Mouse (Mus musculus): ENCODE data around the gene Armt1. TPM values are rescaled to one million over a fixed set of nuclear protein-coding genes. Genes with fewer than 3 reads are reported as not detected.
A peak's percentile ranks its signal among the peaks of the same experiment; 100 is the strongest.

Gene Armt1
- polyA plus RNA-seq, 1 experiment from 2014 or later: 19.5 TPM

GRCm38 (mm10) chr10:4473591-4473993 is 41.3 kb downstream of the Armt1 start:
- WGBS: 53% methylated on average over 11 of the region's 11 CpGs
- peak; percentile 94 for ATAC-seq (ENCODE audit: low read depth)
- H3K27me3 ChIP-seq (ENCODE audit: control insufficient read depth, insufficient read depth, low read depth, low read length): no peaks in the 10 kb centered on the region
- peak overlapping the region; percentile 18; the same call in 1 of the 2 replicates for H3K4me2 ChIP-seq (ENCODE audit: low read depth, low read length)
- H3K4me3 ChIP-seq (ENCODE audit: low read length): no peak overlapping the region
- no peak overlapping the region for H3K27ac ChIP-seq (ENCODE audit: low read length)
- H3K9me3 ChIP-seq (ENCODE audit: control insufficient read depth, low read length): no peaks in the 10 kb centered on the region
- H3K36me3 ChIP-seq (ENCODE audit: control insufficient read depth, insufficient read depth, low read length): no peaks in the 10 kb centered on the region
- H3K4me1 ChIP-seq (replicated peaks; ENCODE audit: control insufficient read depth, insufficient read depth, low read length): no peaks in the 10 kb centered on the region
- no peak overlapping the region for H3K9ac ChIP-seq (ENCODE audit: low read length)

GRCm38 (mm10) chr10:4475431-4475830 is 43.2 kb downstream of the Armt1 start:
- Histone ChIP-seq H3K4me3 (ENCODE audit: low read length) (no peak overlapping the region), H3K9me3 (ENCODE audit: control insufficient read depth, low read length) (no peaks in the 10 kb centered on the region), H3K36me3 (ENCODE audit: control insufficient read depth, insufficient read depth, low read length) (no peaks in the 10 kb centered on the region), H3K9ac (ENCODE audit: low read length) (no peak overlapping the region), H3K4me2 (ENCODE audit: low read depth, low read length) (no peak overlapping the region), H3K27ac (ENCODE audit: low read length) (no peak overlapping the region), H3K4me1 (replicated peaks; ENCODE audit: control insufficient read depth, insufficient read depth, low read length) (no peaks in the 10 kb centered on the region), H3K27me3 (ENCODE audit: control insufficient read depth, insufficient read depth, low read depth, low read length) (no peaks in the 10 kb centered on the region)
- no peak for ATAC-seq (ENCODE audit: low read depth)
- WGBS: 68% methylated on average over 3 of the region's 3 CpGs

- Histone ChIP-seq H3K4me1 (replicated peaks; ENCODE audit: control insufficient read depth, insufficient read depth, low read length) (no peaks in the 10 kb centered on the region), H3K4me2 (ENCODE audit: low read depth, low read length) (no peak overlapping the region), H3K4me3 (ENCODE audit: low read length) (no peak overlapping the region), H3K27me3 (ENCODE audit: control insufficient read depth, insufficient read depth, low read depth, low read length) (no peaks in the 10 kb centered on the region), H3K9me3 (ENCODE audit: control insufficient read depth, low read length) (no peaks in the 10 kb centered on the region), H3K9ac (ENCODE audit: low read length) (no peak overlapping the region), H3K36me3 (ENCODE audit: control insufficient read depth, insufficient read depth, low read length) (no peaks in the 10 kb centered on the region), H3K27ac (ENCODE audit: low read length) (no peak overlapping the region)
- no peak for ATAC-seq (ENCODE audit: low read depth)
- 75% methylated on average over 5 of the region's 5 CpGs for WGBS
Measured at GRCm38 (mm10) chr10:4476604-4477003, 44.3 kb downstream of the Armt1 start.

DNA sequence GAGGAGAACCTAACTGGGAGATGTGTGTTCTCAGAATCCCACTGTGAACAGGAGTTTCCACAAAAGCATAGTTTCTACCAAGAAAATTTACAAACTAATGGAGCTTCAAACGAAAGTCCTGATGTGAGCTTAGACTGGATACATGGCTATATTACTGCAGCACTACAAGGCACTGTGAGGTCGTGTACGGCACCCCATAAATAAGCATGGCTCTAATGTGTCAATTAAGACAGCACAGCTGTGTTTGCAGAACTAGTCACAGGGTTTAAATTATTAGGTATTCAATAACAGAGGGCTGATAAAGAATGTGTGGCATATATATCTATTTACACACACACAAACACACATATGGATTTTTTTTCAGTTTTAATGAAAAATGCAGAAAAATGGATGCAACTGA is 48.7 kb downstream of the Armt1 start:
- no peak overlapping the region for H3K4me2 ChIP-seq (ENCODE audit: low read depth, low read length)
- no peak overlapping the region for H3K9ac ChIP-seq (ENCODE audit: low read length)
- H3K4me3 ChIP-seq (ENCODE audit: low read length): no peak overlapping the region
- no peaks in the 10 kb centered on the region for H3K27me3 ChIP-seq (ENCODE audit: control insufficient read depth, insufficient read depth, low read depth, low read length)
- 51% methylated on average over 3 of the region's 3 CpGs for WGBS
- H3K4me1 ChIP-seq (replicated peaks; ENCODE audit: control insufficient read depth, insufficient read depth, low read length): no peaks in the 10 kb centered on the region
- no peaks in the 10 kb centered on the region for H3K36me3 ChIP-seq (ENCODE audit: control insufficient read depth, insufficient read depth, low read length)
- ATAC-seq (ENCODE audit: low read depth): 0 out of 2 replicates have a peak, but pooled peaks have one; percentile 51
- no peak overlapping the region for H3K27ac ChIP-seq (ENCODE audit: low read length)
- no peaks in the 10 kb centered on the region for H3K9me3 ChIP-seq (ENCODE audit: control insufficient read depth, low read length)

GRCm38 (mm10) chr10:4481695-4482094 is 49.4 kb downstream of the Armt1 start:
- no peaks in the 10 kb centered on the region for H3K36me3 ChIP-seq (ENCODE audit: control insufficient read depth, insufficient read depth, low read length)

GRCm38 (mm10) chr10:4482355-4482754 is 50.1 kb downstream of the Armt1 start, which contains the start of gene Ccdc170:
Gene Ccdc170, plus strand, starts transcription at chr10:4482502.
- H3K4me1 ChIP-seq (replicated peaks; ENCODE audit: control insufficient read depth, insufficient read depth, low read length): no peaks in the 10 kb centered on the region
- H3K27ac ChIP-seq (ENCODE audit: low read length): no peak within 1 kb of the TSS
- H3K9me3 ChIP-seq (ENCODE audit: control insufficient read depth, low read length): no peaks in the 10 kb centered on the region
- no peaks in the 10 kb centered on the region for H3K27me3 ChIP-seq (ENCODE audit: control insufficient read depth, insufficient read depth, low read depth, low read length)
- no peak within 1 kb of the TSS for H3K4me3 ChIP-seq (ENCODE audit: low read length)
- no peaks in the 10 kb centered on the region for H3K36me3 ChIP-seq (ENCODE audit: control insufficient read depth, insufficient read depth, low read length)
- ATAC-seq (ENCODE audit: low read depth): no peak
- H3K4me2 ChIP-seq (ENCODE audit: low read depth, low read length): no peak within 1 kb of the TSS
- WGBS: 38% methylated on average over 11 of the region's 11 CpGs
- no peak within 1 kb of the TSS for H3K9ac ChIP-seq (ENCODE audit: low read length)

More at GRCm38 (mm10) chr10:4481695-4482094, 49.4 kb downstream of the Armt1 start:
- no peak for ATAC-seq (ENCODE audit: low read depth)
- H3K4me1 ChIP-seq (replicated peaks; ENCODE audit: control insufficient read depth, insufficient read depth, low read length): no peaks in the 10 kb centered on the region
- H3K27me3 ChIP-seq (ENCODE audit: control insufficient read depth, insufficient read depth, low read depth, low read length): no peaks in the 10 kb centered on the region
- no peak overlapping the region for H3K4me2 ChIP-seq (ENCODE audit: low read depth, low read length)
- H3K27ac ChIP-seq (ENCODE audit: low read length): no peak overlapping the region
- 75% methylated on average over 8 of the region's 8 CpGs for WGBS
- H3K4me3 ChIP-seq (ENCODE audit: low read length): no peak overlapping the region
- no peaks in the 10 kb centered on the region for H3K9me3 ChIP-seq (ENCODE audit: control insufficient read depth, low read length)
- H3K9ac ChIP-seq (ENCODE audit: low read length): no peak overlapping the region

DNA sequence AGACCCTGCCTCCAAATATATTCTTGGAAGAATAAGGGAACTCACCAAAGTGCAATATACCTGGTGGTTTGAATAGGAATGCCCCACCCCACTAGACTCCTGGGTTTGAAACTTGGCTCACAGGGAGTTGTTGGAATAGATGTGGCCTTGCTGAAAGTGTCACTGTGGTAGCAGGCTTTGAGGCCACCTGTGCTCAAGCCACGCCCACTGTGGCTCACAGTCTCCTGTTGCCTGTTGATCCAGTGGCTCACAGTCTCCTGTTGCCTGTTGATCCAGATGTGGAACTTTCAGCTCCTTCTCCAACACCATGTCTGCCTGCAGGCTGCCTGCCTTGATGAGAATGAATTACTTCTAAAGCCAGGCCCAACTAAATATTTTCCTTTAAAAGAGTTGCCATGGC is 51.6 kb downstream of the Armt1 start:
- no peaks in the 10 kb centered on the region for H3K4me1 ChIP-seq (replicated peaks; ENCODE audit: control insufficient read depth, insufficient read depth, low read length)
- no peak overlapping the region for H3K9ac ChIP-seq (ENCODE audit: low read length)
- ATAC-seq (ENCODE audit: low read depth): no peak
- no peak overlapping the region for H3K27ac ChIP-seq (ENCODE audit: low read length)
- WGBS: 74% methylated on average over 1 of the region's 1 CpGs
- no peaks in the 10 kb centered on the region for H3K9me3 ChIP-seq (ENCODE audit: control insufficient read depth, low read length)
- no peaks in the 10 kb centered on the region for H3K36me3 ChIP-seq (ENCODE audit: control insufficient read depth, insufficient read depth, low read length)
- H3K4me3 ChIP-seq (ENCODE audit: low read length): no peak overlapping the region
- H3K4me2 ChIP-seq (ENCODE audit: low read depth, low read length): no peak overlapping the region
- H3K27me3 ChIP-seq (ENCODE audit: control insufficient read depth, insufficient read depth, low read depth, low read length): no peaks in the 10 kb centered on the region

GRCm38 (mm10) chr10:4484986-4485385 is 52.7 kb downstream of the Armt1 start:
- Histone ChIP-seq H3K27me3 (ENCODE audit: control insufficient read depth, insufficient read depth, low read depth, low read length) (no peaks in the 10 kb centered on the region), H3K9me3 (ENCODE audit: control insufficient read depth, low read length) (no peaks in the 10 kb centered on the region)
- WGBS: 65% methylated on average over 9 of the region's 9 CpGs

DNA sequence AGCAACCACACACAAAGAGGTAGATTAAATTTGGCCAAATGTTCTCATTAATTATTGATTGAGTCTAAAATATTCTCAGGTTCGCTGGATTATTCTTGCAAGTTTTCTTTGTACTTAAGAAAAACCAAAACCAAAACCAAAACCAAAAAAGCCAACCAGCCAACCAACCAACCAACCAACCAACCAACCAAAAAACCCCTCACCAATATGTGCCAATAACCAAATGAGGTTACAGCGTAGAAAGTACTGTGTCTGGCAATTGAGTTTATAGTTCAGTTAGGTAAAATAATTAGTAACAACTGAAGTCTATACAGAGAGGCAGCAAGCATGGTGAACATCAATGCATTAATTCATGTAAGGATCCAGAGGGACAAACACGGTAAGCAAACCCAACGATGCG is 57.6 kb downstream of the Armt1 start:
- 77% methylated on average over 5 of the region's 5 CpGs for WGBS
- no peak overlapping the region for H3K4me2 ChIP-seq (ENCODE audit: low read depth, low read length)
- no peaks in the 10 kb centered on the region for H3K36me3 ChIP-seq (ENCODE audit: control insufficient read depth, insufficient read depth, low read length)
- H3K27ac ChIP-seq (ENCODE audit: low read length): no peak overlapping the region
- no peak overlapping the region for H3K4me3 ChIP-seq (ENCODE audit: low read length)
- ATAC-seq (ENCODE audit: low read depth): no peak
- H3K27me3 ChIP-seq (ENCODE audit: control insufficient read depth, insufficient read depth, low read depth, low read length): no peaks in the 10 kb centered on the region
- H3K9ac ChIP-seq (ENCODE audit: low read length): no peak overlapping the region
- no peaks in the 10 kb centered on the region for H3K4me1 ChIP-seq (replicated peaks; ENCODE audit: control insufficient read depth, insufficient read depth, low read length)
- H3K9me3 ChIP-seq (ENCODE audit: control insufficient read depth, low read length): no peaks in the 10 kb centered on the region

More at GRCm38 (mm10) chr10:4484986-4485385, 52.7 kb downstream of the Armt1 start:
- no peaks in the 10 kb centered on the region for H3K4me1 ChIP-seq (replicated peaks; ENCODE audit: control insufficient read depth, insufficient read depth, low read length)
- no peak overlapping the region for H3K4me2 ChIP-seq (ENCODE audit: low read depth, low read length)
- H3K36me3 ChIP-seq (ENCODE audit: control insufficient read depth, insufficient read depth, low read length): no peaks in the 10 kb centered on the region
- no peak for ATAC-seq (ENCODE audit: low read depth)
- no peak overlapping the region for H3K9ac ChIP-seq (ENCODE audit: low read length)
- H3K27ac ChIP-seq (ENCODE audit: low read length): no peak overlapping the region
- H3K4me3 ChIP-seq (ENCODE audit: low read length): no peak overlapping the region

- no peak for ATAC-seq (ENCODE audit: low read depth)
- Histone ChIP-seq H3K27me3 (ENCODE audit: control insufficient read depth, insufficient read depth, low read depth, low read length) (no peaks in the 10 kb centered on the region), H3K36me3 (ENCODE audit: control insufficient read depth, insufficient read depth, low read length) (no peaks in the 10 kb centered on the region), H3K27ac (ENCODE audit: low read length) (no peak overlapping the region), H3K9me3 (ENCODE audit: control insufficient read depth, low read length) (no peaks in the 10 kb centered on the region), H3K4me2 (ENCODE audit: low read depth, low read length) (no peak overlapping the region), H3K9ac (ENCODE audit: low read length) (no peak overlapping the region), H3K4me3 (ENCODE audit: low read length) (no peak overlapping the region), H3K4me1 (replicated peaks; ENCODE audit: control insufficient read depth, insufficient read depth, low read length) (no peaks in the 10 kb centered on the region)
- 37% methylated on average over 2 of the region's 3 CpGs for WGBS
Measured at GRCm38 (mm10) chr10:4491281-4491680, 59.0 kb downstream of the Armt1 start.
